Mouse (Mus musculus): Measurements from ENCODE around the gene Tbc1d22b.
"Not testable (repeated sequence)": the region's sequence is repeated elsewhere in the genome, so short reads cannot be mapped to it uniquely, and the experiment has no call there.

DNA sequence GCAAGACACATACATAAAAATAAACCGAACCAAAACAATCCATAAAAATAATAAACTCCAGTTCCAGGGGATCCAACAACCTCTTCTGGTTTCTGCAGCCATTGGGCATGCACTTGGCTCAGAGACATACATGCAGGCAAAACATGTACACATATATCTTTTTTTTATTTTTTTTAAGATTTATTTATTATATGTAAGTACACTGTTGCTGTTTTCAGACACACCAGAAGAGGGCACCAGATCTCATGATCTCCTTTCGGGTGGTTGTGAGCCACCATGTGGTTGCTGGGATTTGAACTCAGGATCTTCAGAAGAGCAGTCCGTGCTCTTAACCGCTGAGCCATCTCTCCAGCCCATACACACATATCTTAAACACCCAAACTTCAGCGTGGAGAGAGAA lies 63.9 kb downstream of the Tbc1d22b start:
- TF ChIP-seq POLR2A (IDR thresholded peaks at IDR 0.05; ENCODE audit: low read depth, low read length); CTCF (IDR thresholded peaks at IDR 0.05; ENCODE audit: borderline replicate concordance, insufficient read depth, low read length): not testable (repeated sequence)

All from embryonic fibroblast, embryonic 13.5 days (primary cell).